Mouse (Mus musculus) splenic B cell, adult 2 months (primary cell): ENCODE measurements around the gene Hic2.

ENCODE experiments used
- DNase-seq: peaks from one replicate; pipeline ENCODE4 v3.0.0-alpha.2; 2011; ENCODE audit warnings: low read depth, low spot score
- H3K27me3 ChIP-seq: 2 replicates; pipeline ENCODE4 v1.6.1; 2012; ENCODE audit warnings: mild to moderate bottlenecking, low read length, moderate library complexity, mixed read lengths; ENCODE audit not compliant: control insufficient read depth, poor library complexity, insufficient read depth, severe bottlenecking
- H3K36me3 ChIP-seq: 2 replicates; pipeline ENCODE4 v1.6.1; 2012; ENCODE audit warnings: mild to moderate bottlenecking, low read length, moderate library complexity, mixed read lengths; ENCODE audit not compliant: control insufficient read depth, poor library complexity, insufficient read depth, severe bottlenecking

Gene Hic2

DNA sequence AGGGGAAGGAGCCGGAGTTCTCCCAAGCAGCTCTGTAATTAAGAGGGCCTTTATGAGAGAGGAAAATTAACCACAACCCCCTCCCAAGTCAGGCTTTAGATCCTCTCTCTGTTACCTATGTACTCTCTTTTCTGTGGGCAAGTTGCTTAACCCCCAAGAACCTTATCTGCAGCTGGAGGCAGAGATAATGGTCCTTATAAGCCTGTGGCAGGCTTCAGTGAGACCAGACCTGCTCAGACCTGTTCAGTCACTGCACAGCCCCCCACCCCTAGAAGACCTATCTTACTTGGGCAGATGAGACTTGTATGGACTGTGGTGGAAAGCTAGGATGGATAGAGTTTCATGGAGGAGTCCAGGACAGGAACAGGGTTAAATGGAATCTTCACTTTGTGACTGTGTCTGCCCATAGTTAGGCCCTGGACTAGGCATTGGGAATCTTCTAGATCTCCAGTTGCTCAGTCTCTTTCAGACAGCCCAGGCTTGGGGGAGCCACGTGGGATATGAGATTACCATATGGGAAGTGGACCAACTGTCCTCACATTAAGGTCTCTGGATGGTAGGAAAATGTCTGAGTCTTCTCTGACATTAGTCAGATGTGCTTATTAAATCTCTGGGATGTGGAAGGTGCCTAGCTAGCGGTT lies 18.8 kb downstream of the Hic2 start:
- Histone ChIP-seq H3K27me3 (no peaks in the 10 kb centered on the region), H3K36me3 (no peaks in the 10 kb centered on the region)
- DNase-seq = no peak

DNA sequence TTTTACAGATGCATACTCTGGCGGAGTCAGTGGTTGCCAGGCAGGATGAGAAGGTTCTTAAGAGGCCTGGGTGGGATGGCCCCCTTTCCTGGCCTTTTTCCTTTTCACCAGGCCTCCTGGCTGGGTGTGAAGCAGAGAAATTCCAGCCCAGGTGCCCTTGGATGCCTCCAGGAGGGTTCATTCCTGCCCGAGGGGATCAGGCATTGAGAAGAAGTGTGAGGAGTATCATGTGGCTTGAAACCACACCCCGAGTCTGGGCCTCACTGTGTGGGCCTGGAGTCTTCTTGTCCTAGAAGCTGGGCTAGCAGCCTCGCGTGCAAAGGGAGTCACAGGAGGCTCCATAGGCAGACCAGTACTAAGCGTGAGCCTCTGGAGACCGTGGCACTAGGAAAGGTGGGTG lies 19.5 kb downstream of the Hic2 start:
- no peak for DNase-seq
- H3K36me3 ChIP-seq = no peaks in the 10 kb centered on the region

DNA sequence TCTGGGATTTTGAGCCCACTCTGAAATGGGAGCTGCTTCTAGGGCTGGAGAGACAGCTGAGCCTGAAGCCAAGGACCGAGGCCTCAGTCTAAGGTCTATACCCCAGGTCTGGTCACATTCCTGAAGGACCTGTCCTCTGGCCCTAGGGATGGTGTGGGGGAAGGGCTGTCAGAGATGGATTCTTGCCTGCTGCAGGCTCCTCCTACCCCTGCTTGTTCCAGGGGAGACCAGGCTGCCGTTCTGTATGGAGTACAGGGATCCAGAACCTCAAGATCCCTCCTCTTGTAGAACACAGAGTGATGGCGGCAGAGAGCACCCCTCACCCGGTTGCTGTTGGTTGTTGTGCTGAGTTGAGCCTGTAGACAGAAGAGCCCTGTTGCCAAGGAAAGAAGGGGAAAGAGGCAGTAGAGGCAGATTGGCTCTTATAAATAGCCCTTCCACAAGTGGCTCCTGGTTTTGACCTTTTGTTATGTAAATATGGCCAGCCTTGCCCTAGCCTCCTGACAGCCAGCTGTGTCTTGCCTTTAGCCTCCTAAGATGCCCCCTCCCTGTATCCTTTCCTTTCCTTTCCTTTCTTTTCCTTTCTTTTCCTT lies 20.7 kb downstream of the Hic2 start:
- H3K27me3 ChIP-seq = no peaks in the 10 kb centered on the region
- H3K36me3 ChIP-seq = no peaks in the 10 kb centered on the region
- DNase-seq = no peak

More for the DNA sequence above, 19.5 kb downstream of the Hic2 start:
- H3K27me3 ChIP-seq = no peaks in the 10 kb centered on the region

DNA sequence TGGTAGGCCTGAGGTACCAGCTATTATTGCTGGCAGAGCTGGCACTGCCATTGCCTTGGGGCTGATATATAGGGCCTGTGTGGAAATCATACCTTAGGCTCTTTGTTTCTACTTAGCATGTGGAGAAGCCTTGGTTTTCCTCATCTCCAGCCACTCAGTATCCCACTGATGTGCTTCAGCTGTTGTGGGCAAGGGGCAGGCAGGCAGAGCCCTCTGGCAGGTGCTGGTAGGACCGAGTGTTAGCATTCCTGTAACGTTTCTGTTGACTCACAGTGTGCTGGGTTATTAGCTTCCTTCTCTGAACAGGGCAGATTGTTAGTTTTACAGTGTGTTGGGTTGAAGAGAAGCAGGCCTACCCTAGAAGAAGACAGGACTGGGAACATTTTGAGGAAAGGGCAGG lies 21.9 kb downstream of the Hic2 start:
- no peaks in the 10 kb centered on the region for H3K36me3 ChIP-seq
- no peaks in the 10 kb centered on the region for H3K27me3 ChIP-seq
- DNase-seq = no peak

DNA sequence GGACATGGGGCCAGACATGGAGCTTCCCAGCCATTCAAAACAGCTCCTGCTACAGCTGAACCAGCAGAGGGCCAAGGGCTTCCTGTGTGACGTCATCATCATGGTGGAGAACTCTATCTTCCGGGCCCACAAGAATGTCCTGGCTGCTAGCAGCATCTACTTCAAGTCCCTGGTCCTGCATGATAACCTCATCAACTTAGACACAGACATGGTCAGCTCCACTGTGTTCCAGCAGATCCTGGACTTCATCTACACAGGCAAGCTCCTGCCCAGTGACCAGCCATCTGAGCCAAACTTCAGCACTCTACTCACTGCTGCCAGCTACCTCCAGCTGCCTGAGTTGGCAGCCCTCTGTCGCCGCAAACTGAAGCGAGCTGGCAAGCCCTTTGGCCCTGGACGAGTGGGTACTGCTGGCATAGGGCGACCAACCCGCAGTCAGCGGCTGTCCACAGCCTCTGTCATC lies 24.0 kb downstream of the Hic2 start:
- no peaks in the 10 kb centered on the region for H3K27me3 ChIP-seq
- DNase-seq = no peak
- H3K36me3 ChIP-seq = no peaks in the 10 kb centered on the region

DNA sequence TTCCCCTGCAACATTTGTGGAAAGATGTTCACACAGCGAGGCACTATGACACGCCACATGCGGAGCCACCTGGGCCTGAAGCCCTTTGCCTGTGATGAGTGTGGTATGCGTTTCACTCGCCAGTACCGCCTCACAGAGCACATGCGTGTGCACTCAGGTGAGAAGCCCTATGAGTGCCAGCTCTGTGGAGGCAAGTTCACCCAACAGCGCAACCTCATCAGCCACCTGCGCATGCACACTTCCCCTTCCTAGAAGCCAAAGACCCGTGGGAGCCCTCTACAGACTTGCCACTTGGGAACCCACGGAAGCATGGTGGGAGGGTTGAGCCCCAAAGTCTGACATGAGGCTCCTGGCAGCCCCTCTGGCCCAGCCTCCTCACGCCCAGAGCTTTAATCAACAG lies 25.5 kb downstream of the Hic2 start:
- Histone ChIP-seq H3K36me3 (no peaks in the 10 kb centered on the region), H3K27me3 (no peaks in the 10 kb centered on the region)
- DNase-seq = peak; percentile 31

DNA sequence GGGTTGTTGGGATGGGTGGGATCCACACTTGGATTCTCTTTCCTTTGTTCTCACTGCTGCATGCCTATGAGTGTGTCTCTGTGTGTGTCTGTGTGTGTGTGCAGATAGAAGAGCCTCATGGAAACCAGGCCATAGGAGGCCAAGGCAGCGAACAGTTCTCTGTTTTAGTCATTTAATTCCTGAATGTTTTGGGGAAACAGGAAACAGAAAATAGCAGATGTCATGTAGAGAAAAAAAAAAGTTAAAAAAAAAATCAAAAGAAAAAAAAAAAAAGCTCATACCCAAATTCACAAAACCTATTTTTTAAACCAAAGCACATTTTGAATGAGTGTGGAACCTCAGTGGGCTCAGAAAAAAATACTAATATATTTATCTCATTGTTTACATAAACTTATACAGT lies 28.0 kb downstream of the Hic2 start:
- DNase-seq = no peak
- Histone ChIP-seq H3K36me3 (no peaks in the 10 kb centered on the region), H3K27me3 (no peaks in the 10 kb centered on the region)

DNA sequence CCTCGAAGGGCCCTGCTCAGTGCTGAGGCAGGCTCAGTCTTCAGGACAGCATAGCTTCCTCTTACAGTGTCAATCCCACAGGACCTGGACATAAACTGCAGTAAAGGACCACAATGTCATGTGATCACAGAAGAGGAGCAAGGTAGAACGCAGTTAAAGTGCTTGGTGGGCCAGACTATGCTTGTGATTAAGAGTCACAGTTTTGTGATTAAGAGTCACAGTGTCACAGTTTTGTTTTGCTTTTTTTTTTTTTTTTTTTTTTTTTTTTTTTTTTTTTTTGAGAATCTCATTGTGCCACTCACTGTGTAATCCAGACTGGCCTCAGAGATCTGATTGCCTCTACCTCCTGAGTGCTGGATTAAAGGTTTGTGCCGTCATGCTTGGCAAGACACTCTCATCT lies 32.7 kb downstream of the Hic2 start:
- DNase-seq = no peak
- H3K27me3 ChIP-seq = no peaks in the 10 kb centered on the region
- H3K36me3 ChIP-seq = no peaks in the 10 kb centered on the region

DNA sequence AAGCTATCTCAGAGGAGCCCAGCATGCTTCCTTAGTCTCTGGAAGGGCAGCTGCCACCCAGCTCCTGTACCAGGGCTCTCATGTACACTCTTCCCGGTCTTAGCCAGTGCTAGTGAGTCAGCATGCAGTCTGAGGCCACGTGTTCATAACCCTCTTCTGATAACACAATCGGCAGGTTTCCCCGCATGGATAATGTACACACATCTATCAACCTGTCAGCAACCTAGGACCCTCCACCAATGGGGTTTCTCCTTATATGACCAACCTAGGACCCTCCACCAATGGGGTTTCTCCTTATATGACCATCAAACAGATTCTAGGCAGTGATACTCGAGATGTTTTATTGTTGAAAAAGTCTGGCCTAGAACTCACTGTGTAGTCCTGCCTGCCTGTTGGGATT lies 34.6 kb downstream of the Hic2 start:
- H3K27me3 ChIP-seq = no peaks in the 10 kb centered on the region
- no peaks in the 10 kb centered on the region for H3K36me3 ChIP-seq
- DNase-seq = no peak

DNA sequence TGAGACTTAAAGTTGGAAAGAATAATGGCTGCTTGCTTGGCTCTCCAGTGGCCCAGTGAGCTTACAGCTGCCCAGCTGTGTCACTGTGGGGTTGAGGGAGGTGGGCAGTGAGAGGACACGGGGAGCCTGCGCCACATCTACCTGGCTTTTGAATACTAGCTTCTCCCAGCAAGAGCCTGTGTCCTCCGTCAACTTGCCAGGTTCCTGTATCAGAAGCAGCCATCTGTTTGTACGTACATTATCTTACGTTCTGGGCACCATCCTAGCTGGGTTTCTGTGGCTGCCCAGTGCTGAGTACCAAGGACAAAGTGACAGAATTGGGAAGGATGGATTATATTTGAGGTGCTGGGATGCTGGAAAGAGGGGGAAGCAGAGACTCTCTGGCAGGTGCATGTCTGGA lies 36.5 kb downstream of the Hic2 start:
- Histone ChIP-seq H3K27me3 (no peaks in the 10 kb centered on the region), H3K36me3 (no peaks in the 10 kb centered on the region)
- DNase-seq = no peak

DNA sequence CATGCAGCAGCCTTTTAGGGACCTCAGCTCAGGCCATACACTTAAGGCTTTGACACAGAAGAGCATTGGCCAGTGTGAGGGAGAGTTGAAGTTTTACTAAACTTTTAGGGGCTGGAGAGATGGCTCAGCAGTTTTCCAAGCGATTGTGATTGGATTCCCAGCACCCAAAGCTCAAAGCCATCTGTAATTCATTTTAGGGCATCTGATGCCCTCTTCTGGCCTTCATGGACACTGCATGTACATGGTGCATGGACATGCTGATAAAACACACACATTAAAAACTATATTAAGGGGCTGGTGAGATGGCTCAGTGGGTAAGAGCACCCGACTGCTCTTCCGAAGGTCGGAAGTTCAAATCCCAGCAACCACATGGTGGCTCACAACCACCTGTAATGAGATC lies 37.8 kb downstream of the Hic2 start:
- Histone ChIP-seq H3K36me3 (no peaks in the 10 kb centered on the region), H3K27me3 (no peaks in the 10 kb centered on the region)
- DNase-seq = peak; percentile 51

DNA sequence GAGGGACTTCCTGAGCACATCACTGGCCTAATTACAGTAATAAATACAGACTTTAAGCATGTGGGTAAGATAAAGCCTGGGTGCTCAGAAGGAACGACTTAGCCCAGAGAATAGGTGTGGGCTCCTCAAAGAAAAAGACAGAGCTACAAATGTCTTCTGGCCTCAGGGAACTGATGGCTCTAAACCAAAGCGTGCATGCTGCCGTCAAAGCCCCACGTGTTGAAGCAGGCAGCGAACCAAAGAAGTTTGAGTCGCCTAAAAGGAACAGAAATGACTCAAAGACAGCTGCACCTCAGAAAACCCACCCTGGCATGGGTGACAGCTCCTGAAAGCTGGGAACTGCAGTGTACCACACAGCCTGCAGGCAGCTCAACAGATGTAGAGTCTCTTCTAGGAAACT lies 38.5 kb downstream of the Hic2 start:
- Histone ChIP-seq H3K27me3 (no peaks in the 10 kb centered on the region), H3K36me3 (no peaks in the 10 kb centered on the region)
- no peak for DNase-seq

DNA sequence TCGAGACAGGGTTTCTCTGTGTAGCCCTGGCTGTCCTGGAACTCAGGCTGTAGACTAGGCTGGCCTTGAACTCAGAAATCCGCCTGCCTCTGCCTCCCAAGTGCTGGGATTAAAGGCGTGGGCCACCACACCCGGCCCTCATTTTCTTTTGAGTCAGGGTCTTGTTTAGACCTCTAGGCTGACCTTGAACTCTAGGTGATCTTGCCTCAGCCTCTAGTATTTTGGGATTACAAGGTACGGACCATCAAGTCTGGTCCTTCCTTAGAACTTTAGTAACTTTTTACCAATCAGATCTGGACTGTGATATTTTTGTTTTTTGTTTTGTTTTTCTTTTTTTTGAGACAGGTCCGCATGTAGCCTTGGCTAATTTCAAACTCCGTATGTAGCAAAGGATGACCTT lies 42.3 kb downstream of the Hic2 start, which contains the start of gene Tmem191c:
TSS of gene Tmem191c (plus strand) at position 357 of the 400 bp plus-strand sequence.
- no peaks in the 10 kb centered on the region; the same call in 1 of the 2 replicates for H3K27me3 ChIP-seq
- DNase-seq = no peak
- no peaks in the 10 kb centered on the region; the same call in 1 of the 2 replicates for H3K36me3 ChIP-seq

DNA sequence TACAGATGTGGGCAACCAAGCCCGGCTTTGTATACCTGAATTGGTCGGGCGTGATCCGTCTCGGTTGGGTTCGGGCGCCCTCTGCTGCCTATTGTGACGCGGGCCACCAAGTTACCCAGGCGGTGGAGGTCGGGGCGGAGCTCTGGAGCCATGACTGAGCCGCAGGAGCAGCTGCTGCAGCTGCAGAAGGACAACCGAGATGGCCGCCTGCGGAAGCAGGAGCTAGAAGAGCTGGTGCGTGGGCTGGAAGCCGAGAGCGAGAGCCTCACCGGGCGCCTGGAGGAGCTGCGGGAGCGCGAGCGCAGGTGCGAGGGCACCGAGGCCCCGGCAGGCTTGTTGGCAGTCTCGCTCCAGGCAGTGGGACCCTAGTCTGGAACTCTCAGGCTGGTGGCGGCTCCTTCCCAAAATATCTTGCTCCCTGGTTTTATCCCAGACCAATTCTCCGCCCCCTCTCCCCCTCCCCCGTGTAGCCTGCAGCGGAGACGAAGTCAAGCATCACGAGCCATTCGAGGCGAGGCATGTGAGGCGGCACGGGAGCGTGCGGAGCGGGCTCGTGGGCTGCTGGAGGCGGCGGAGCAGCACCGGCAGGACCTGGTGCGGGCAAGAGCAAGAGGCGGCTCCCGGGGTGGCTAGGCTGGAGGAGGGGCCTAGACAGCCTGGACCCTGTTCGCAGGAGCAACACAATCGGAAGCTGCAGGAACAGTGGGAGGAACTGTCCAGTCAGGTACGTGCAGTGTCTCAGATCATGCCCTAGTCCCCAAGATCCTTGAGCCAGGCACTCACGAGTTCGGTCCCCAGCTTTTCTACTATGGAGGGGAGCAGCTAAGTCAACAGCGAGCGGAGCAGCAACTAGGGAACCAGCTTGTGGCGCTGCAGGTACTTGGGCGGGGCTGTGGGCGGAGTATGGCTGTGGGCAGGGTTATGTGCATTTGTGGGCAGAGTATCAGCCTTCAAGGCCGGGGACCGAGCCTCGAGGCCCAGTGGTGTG lies 43.1 kb downstream of the Hic2 start:
- no peaks in the 10 kb centered on the region; the same call in 1 of the 2 replicates for H3K36me3 ChIP-seq

More for the DNA sequence above, 43.1 kb downstream of the Hic2 start:
- DNase-seq = peak; percentile 94
- H3K27me3 ChIP-seq = no peaks in the 10 kb centered on the region; the same call in 1 of the 2 replicates
